In the genomic region with DNA sequence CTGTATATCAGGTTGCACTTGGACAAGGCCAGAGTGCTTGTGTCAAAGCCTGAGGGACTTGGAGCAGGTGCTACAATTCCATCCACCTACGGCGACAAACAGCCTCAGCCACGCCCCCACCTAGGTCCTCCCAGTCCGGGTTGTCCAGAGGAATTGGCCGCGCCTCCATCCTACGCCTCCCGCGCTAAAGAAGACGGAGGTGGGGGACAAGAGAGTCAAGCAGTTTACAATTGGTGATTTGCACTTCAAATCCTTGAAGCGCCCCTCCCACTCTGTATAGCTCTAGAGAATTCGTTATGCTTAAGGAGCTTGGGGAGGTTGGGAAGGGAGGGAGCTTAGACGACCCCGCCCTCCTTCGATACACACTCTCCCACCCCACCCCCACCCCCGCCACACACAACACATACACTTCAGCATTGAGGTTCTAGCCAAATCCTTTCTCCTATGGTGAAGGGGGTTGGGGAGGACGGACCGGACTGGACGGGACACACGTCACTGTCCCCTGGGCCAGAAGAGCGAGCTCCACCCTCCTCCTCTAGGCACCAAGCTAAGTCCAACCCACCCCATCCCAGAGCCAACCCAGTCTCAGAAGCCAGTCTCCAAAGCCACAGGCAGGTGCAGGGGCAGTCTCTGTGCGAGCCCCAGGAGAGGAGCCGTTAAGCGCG, we compare ENCODE assay signal across 8 mouse cellular contexts. TPM values are rescaled to one million over a fixed set of nuclear protein-coding genes. Genes with fewer than 3 reads are reported as not detected.
DNase-seq lines count a peak whose midpoint lies in the region; ATAC-seq and TF ChIP-seq lines count a peak whose summit lies in the region.

Cldn3 (plus strand) TSS at position 582 of the 665 bp plus-strand sequence.

- peak; percentile 62 for DNase-seq in adrenal gland, postnatal 14 days
- no peak for DNase-seq in adrenal gland, postnatal 4 days (ENCODE audit: low spot score in 2 of 2)
- no peak for DNase-seq in limb, embryonic 14.5 days (ENCODE audit: low spot score)
- no peak for DNase-seq in urinary bladder, adult 2 months (ENCODE audit: low spot score)
- no peak for DNase-seq in layer of hippocampus, adult 18-20 months (ENCODE audit: low spot score in 2 of 2)

- H3K27ac ChIP-seq in embryonic facial prominence, embryonic 13.5 days, result peak within 1 kb of the TSS; percentile 68
- H3K27ac ChIP-seq in hindbrain, embryonic 12.5 days, result no peak within 1 kb of the TSS
- H3K27ac ChIP-seq in limb, embryonic 14.5 days (replicated peaks; ENCODE audit: low read depth, low read length), result no peak within 1 kb of the TSS
- no peak within 1 kb of the TSS for H3K27ac ChIP-seq in midbrain, embryonic 16.5 days (ENCODE audit: low read length)

- peaks cover 66% of the 10 kb centered on the region for H3K27me3 ChIP-seq in embryonic facial prominence, embryonic 13.5 days
- peaks cover 62% of the 10 kb centered on the region for H3K27me3 ChIP-seq in hindbrain, embryonic 12.5 days
- H3K27me3 ChIP-seq in limb, embryonic 14.5 days (ENCODE audit: control insufficient read depth, insufficient read depth, low read length), result peaks cover 37% of the 10 kb centered on the region
- peaks cover 43% of the 10 kb centered on the region for H3K27me3 ChIP-seq in midbrain, embryonic 16.5 days (ENCODE audit: control insufficient read depth, insufficient read depth, low read depth, low read length)

- H3K36me3 ChIP-seq in embryonic facial prominence, embryonic 13.5 days, result no peaks in the 10 kb centered on the region
- no peaks in the 10 kb centered on the region for H3K36me3 ChIP-seq in hindbrain, embryonic 12.5 days
- H3K36me3 ChIP-seq in limb, embryonic 14.5 days (ENCODE audit: control insufficient read depth, insufficient read depth, low read length), result no peaks in the 10 kb centered on the region
- no peaks in the 10 kb centered on the region for H3K36me3 ChIP-seq in midbrain, embryonic 16.5 days (ENCODE audit: control insufficient read depth, insufficient read depth, low read length)

- peak within 1 kb of the TSS; percentile 61 for H3K9ac ChIP-seq in embryonic facial prominence, embryonic 13.5 days
- peak within 1 kb of the TSS; percentile 39; the same call in 1 of the 2 replicates for H3K9ac ChIP-seq in hindbrain, embryonic 12.5 days
- no peak within 1 kb of the TSS for H3K9ac ChIP-seq in limb, embryonic 14.5 days (ENCODE audit: low read depth, low read length, severe bottlenecking)
- H3K9ac ChIP-seq in midbrain, embryonic 16.5 days (ENCODE audit: low read depth, low read length), result peak within 1 kb of the TSS; percentile 34; the same call in 1 of the 2 replicates

- peak; percentile 69 for ATAC-seq in embryonic facial prominence, embryonic 13.5 days (ENCODE audit: insufficient number of reproducible peaks, insufficient read depth, low FRiP score, low TSS enrichment, low read depth)
- 0 out of 2 replicates have a peak, but pooled peaks have one; percentile 32 for ATAC-seq in hindbrain, embryonic 12.5 days (ENCODE audit: low FRiP score)
- ATAC-seq in limb, embryonic 14.5 days (ENCODE audit: low FRiP score, low read depth), result peak; percentile 45; the same call in 1 of the 2 replicates
- peak; percentile 32; the same call in 1 of the 2 replicates for ATAC-seq in midbrain, embryonic 16.5 days

- peak within 1 kb of the TSS; percentile 57 for H3K4me2 ChIP-seq in embryonic facial prominence, embryonic 13.5 days
- H3K4me2 ChIP-seq in hindbrain, embryonic 12.5 days (replicated peaks), result peak within 1 kb of the TSS; percentile 43
- H3K4me2 ChIP-seq in limb, embryonic 14.5 days (replicated peaks; ENCODE audit: low read depth, low read length, severe bottlenecking), result peak within 1 kb of the TSS; percentile 42
- peak within 1 kb of the TSS; percentile 41 for H3K4me2 ChIP-seq in midbrain, embryonic 16.5 days (ENCODE audit: low read length)

- no peak for TF ChIP-seq POLR2A in limb, embryonic 14.5 days (IDR thresholded peaks at IDR 0.05; ENCODE audit: borderline replicate concordance, extremely low read depth, insufficient read depth, insufficient read length)

- H3K9me3 ChIP-seq in embryonic facial prominence, embryonic 13.5 days, result no peaks in the 10 kb centered on the region
- no peaks in the 10 kb centered on the region for H3K9me3 ChIP-seq in hindbrain, embryonic 12.5 days (replicated peaks)
- H3K9me3 ChIP-seq in limb, embryonic 14.5 days (ENCODE audit: control insufficient read depth, low read length), result no peaks in the 10 kb centered on the region
- H3K9me3 ChIP-seq in midbrain, embryonic 16.5 days (replicated peaks; ENCODE audit: control insufficient read depth, low read length, poor library complexity, severe bottlenecking), result no peaks in the 10 kb centered on the region

- peak within 1 kb of the TSS; percentile 38 for H3K4me3 ChIP-seq in embryonic facial prominence, embryonic 13.5 days
- peak within 1 kb of the TSS; percentile 22 for H3K4me3 ChIP-seq in hindbrain, embryonic 12.5 days
- H3K4me3 ChIP-seq in limb, embryonic 14.5 days (replicated peaks; ENCODE audit: low read length), result peak within 1 kb of the TSS; percentile 27
- peak within 1 kb of the TSS; percentile 27 for H3K4me3 ChIP-seq in midbrain, embryonic 16.5 days (ENCODE audit: low read depth, low read length)

- WGBS in embryonic facial prominence, embryonic 13.5 days, result under 1% methylated on average over 25 of the region's 25 CpGs
- WGBS in hindbrain, embryonic 12.5 days, result 2% methylated on average over 25 of the region's 25 CpGs
- WGBS in limb, embryonic 14.5 days, result under 1% methylated on average over 22 of the region's 25 CpGs
- WGBS in midbrain, embryonic 16.5 days, result 1% methylated on average over 24 of the region's 25 CpGs

- H3K4me1 ChIP-seq in embryonic facial prominence, embryonic 13.5 days, result peaks cover 27% of the 10 kb centered on the region
- peaks cover 24% of the 10 kb centered on the region for H3K4me1 ChIP-seq in hindbrain, embryonic 12.5 days
- peaks cover 14% of the 10 kb centered on the region for H3K4me1 ChIP-seq in limb, embryonic 14.5 days (ENCODE audit: control insufficient read depth, insufficient read depth, low read length)
- peaks cover 4% of the 10 kb centered on the region; the same call in 1 of the 2 replicates for H3K4me1 ChIP-seq in midbrain, embryonic 16.5 days (ENCODE audit: control insufficient read depth, insufficient read depth, low read length)

RNA-seq across cellular contexts. Expression of gene Cldn3, which starts in this region (rescaled TPM):
- 0.90 and 9.0 TPM in 2 replicates for total RNA-seq in adrenal gland, postnatal 14 days (2021)
- total RNA-seq in adrenal gland, postnatal 4 days (2021), result 1 to 10 TPM; 8.6 to 9.4 TPM
- 14.8 and 26.4 TPM in 2 replicates for polyA plus RNA-seq in embryonic facial prominence, embryonic 13.5 days (2015; fragmentation: Nextera tagmentation; extraction: Ambion mirVana)
- polyA plus RNA-seq in hindbrain, embryonic 12.5 days (2016; fragmentation: Nextera tagmentation; extraction: Ambion mirVana), result 8.2 and 18.3 TPM in 2 replicates
- polyA plus RNA-seq in limb, embryonic 14.5 days (2012; rRNA removed), result 7.2 and 8.8 TPM in 2 replicates
- 14.7 and 18.3 TPM in 2 replicates for polyA plus RNA-seq in limb, embryonic 14.5 days (2014; fragmentation: Nextera tagmentation; extraction: Ambion mirVana)
- polyA plus RNA-seq in midbrain, embryonic 16.5 days (2015; fragmentation: Nextera tagmentation; extraction: Ambion mirVana), result 2.2 and 2.6 TPM in 2 replicates
- polyA plus RNA-seq in urinary bladder, adult 2 months (2012; rRNA removed), result 0.15 and 0.17 TPM in 2 replicates
- 1 to 10 TPM in 1 of 2 experiments, under 1 TPM in 1; 0.43 to 1.6 TPM for total RNA-seq in layer of hippocampus, adult 18-20 months (2021)
